Mouse (Mus musculus) lung, adult 2 months (tissue): ENCODE data around the gene Vtn. TPM values are rescaled to one million over a fixed set of nuclear protein-coding genes. Genes with fewer than 3 reads are reported as not detected.
"Not testable (repeated sequence)": the region's sequence is repeated elsewhere in the genome, so short reads cannot be mapped to it uniquely, and the experiment has no call there.

Source experiments
- DNase-seq: peaks from one replicate; pipeline ENCODE4 v3.0.0; 2022
- H3K4me1 ChIP-seq: fragments of 200-500 bp; 2 replicates; pipeline ENCODE4 v1.6.1; 2011; ENCODE audit warnings: low read length; ENCODE audit not compliant: control insufficient read depth, insufficient read depth
- H3K4me3 ChIP-seq: fragments of 200-500 bp; replicated peaks from 2 replicates; pipeline ENCODE3; 2011; ENCODE audit warnings: low read depth, mild to moderate bottlenecking, control low read depth, low read length; ENCODE audit errors: extremely low read depth
- CTCF ChIP-seq: fragments of 200-500 bp; IDR thresholded peaks from 2 replicates; pipeline ENCODE4 v1.5.1; 2011; ENCODE audit warnings: mild to moderate bottlenecking, low read length, control low read depth; ENCODE audit not compliant: insufficient read depth
- POLR2A ChIP-seq: fragments of 200-500 bp; IDR thresholded peaks from 2 replicates; pipeline ENCODE4 v1.6.1; 2011; ENCODE audit warnings: low read depth, mild to moderate bottlenecking, control low read depth, low read length, borderline replicate concordance; ENCODE audit errors: extremely low read depth
- WGBS: fragments of 180-500 bp; shearing (Covaris S2); methylation state at CpG from one replicate; pipeline ENCODE4 v1.1.7; 2018; 5-methylcytosine and 5-hydroxymethylcytosine counted together
- polyA plus RNA-seq: library from polyadenylated mRNA; depleted of rRNA; stranded (reverse); fragments of >200 nt; gene quantifications from 2 replicates; pipeline ENCODE4 v1.2.3, GENCODE M21; 2012

Gene Vtn
- polyA plus RNA-seq, 1 experiment, result 30.8 TPM

- 82% methylated on average over 12 of the region's 12 CpGs for WGBS
These were observed 31.1 kb downstream of the Vtn start for GRCm38 (mm10) chr11:78530001-78530400.

GRCm38 (mm10) chr11:78531046-78531445 lies 32.2 kb downstream of the Vtn start:
- TF ChIP-seq POLR2A, result no peak
- TF ChIP-seq CTCF, result no peak
- Histone ChIP-seq H3K4me3 (no peak overlapping the region), H3K4me1 (peaks cover 13% of the 10 kb centered on the region)
- DNase-seq, result no peak
- WGBS, result 31% methylated on average over 6 of the region's 6 CpGs

More at GRCm38 (mm10) chr11:78530001-78530400, 31.1 kb downstream of the Vtn start:
- no peak for TF ChIP-seq CTCF
- no peak for TF ChIP-seq POLR2A
- DNase-seq, result no peak
- Histone ChIP-seq H3K4me3 (no peak overlapping the region), H3K4me1 (peaks cover 18% of the 10 kb centered on the region)

- DNase-seq, H3K4me3 ChIP-seq: not testable (repeated sequence)
- WGBS, result 69% methylated on average over 10 of the region's 10 CpGs
- H3K4me1 ChIP-seq, result peaks cover 13% of the 10 kb centered on the region
These were observed 32.6 kb downstream of the Vtn start for GRCm38 (mm10) chr11:78531515-78531914.

DNA sequence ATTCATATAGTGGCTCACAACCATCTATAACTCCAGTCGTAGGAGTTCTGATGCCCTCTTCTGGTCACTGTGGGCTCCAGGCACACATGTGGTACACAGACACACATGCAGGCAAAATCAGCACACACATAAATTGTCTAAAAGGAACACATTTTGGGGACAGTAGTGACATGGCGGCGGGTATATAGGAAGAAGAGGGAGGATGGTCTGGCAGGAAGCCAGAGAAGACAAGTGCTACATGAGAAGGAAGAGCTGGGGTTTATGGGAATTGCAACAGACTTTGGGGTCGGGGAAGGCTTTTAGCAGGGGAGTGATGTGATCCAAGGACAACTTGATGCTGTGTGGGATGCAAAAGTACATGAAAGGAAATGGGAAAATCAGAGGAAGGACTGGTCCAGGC lies 35.6 kb downstream of the Vtn start:
- TF ChIP-seq POLR2A, result no peak
- no peak for TF ChIP-seq CTCF
- Histone ChIP-seq H3K4me1 (peaks cover 21% of the 10 kb centered on the region), H3K4me3 (no peak overlapping the region)
- DNase-seq, result no peak
- 53% methylated on average over 4 of the region's 4 CpGs for WGBS

GRCm38 (mm10) chr11:78535376-78536079 lies 36.6 kb downstream of the Vtn start:
- peak; percentile 52 for DNase-seq
- 2% methylated on average over 23 of the region's 23 CpGs for WGBS
- H3K4me1 ChIP-seq, result peaks cover 15% of the 10 kb centered on the region
- peak overlapping the region; percentile 98 for H3K4me3 ChIP-seq
- TF ChIP-seq POLR2A (no peak), CTCF (no peak)

DNA sequence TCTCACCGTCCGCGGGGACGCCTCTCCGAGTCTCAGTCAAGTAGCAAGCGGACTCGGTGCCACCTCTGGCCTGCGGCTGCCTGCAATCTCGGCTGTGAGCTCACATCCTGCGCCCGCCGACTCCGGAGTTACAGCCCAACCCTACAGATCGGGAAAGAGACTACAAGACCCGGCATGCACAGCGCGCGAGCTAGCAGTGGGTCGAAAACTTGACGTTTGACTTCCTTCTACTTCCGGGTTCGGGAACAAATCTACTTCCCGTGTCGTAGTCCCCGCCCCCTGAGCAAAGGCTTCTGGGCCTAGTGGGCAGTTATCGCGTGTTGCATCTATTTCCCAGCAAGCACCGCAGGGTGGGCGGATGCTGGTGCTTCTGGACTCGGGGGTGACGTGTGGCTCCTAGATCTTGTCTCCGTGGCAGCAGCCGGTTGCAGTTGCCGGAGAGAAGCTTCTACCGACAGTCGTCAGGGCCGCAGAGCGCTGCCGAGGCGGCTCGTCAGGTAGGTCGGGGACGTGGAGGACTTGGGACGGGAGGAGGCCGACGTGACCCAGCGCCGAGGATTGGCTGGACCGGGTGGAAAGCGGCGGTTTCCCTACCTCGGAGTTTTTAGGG lies 37.3 kb downstream of the Vtn start, which contains the start of the genes Tnfaip1 and Ift20:
Gene Tnfaip1 (minus strand): TSS at position 253 of the 610 bp plus-strand sequence.
Gene Ift20 (plus strand): TSS at position 282 of the 610 bp plus-strand sequence.
- DNase-seq, result peak; percentile 96
- peak; percentile 95 for TF ChIP-seq POLR2A
- no peak for TF ChIP-seq CTCF
- WGBS, result under 1% methylated on average over 52 of the region's 52 CpGs

GRCm38 (mm10) chr11:78536690-78537084 lies 37.8 kb downstream of the Vtn start:
- Histone ChIP-seq H3K4me3 (peak overlapping the region; percentile 91), H3K4me1 (peaks cover 10% of the 10 kb centered on the region)
- no peak for DNase-seq
- WGBS, result 1% methylated on average over 14 of the region's 14 CpGs
- TF ChIP-seq POLR2A (no peak), CTCF (no peak)

More for the DNA sequence above, 37.3 kb downstream of the Vtn start, which contains the start of the genes Tnfaip1 and Ift20:
- peaks cover 10% of the 10 kb centered on the region for H3K4me1 ChIP-seq
- H3K4me3 ChIP-seq, result peak within 1 kb of the TSS; percentile 98

- DNase-seq, result peak; percentile 56
- 65% methylated on average over 3 of the region's 3 CpGs for WGBS
- Histone ChIP-seq H3K4me1 (peaks cover 8% of the 10 kb centered on the region), H3K4me3 (no peak overlapping the region)
- TF ChIP-seq CTCF, result no peak
- no peak for TF ChIP-seq POLR2A
These were observed 41.5 kb downstream of the Vtn start for GRCm38 (mm10) chr11:78540358-78540757.

GRCm38 (mm10) chr11:78544449-78545111 lies 45.7 kb downstream of the Vtn start:
- Histone ChIP-seq H3K4me1 (no peaks in the 10 kb centered on the region), H3K4me3 (no peak overlapping the region)
- DNase-seq, result no peak
- WGBS, result 90% methylated on average over 7 of the region's 7 CpGs
- TF ChIP-seq CTCF, result no peak
- TF ChIP-seq POLR2A, result no peak
